Mouse (Mus musculus) midbrain, embryonic 16.5 days (tissue): ENCODE measurements around the gene Slc25a44. TPM values are rescaled to one million over a fixed set of nuclear protein-coding genes. Genes with fewer than 3 reads are reported as not detected.

Experiments
- microRNA-seq: library from miRNA; unstranded; fragments of <30 nt; microRNA quantifications from one replicate; pipeline ENCODE4, GENCODE M21; 2017
- polyA plus RNA-seq: library from polyadenylated mRNA; unstranded; fragments of >200 nt; fragmentation: Nextera tagmentation; extraction: Ambion mirVana; gene quantifications from 2 replicates; pipeline ENCODE4 v1.2.1, GENCODE M21; 2015

Slc25a44 gene
- polyA plus RNA-seq, 1 experiment from 2014 or later: 39.3 TPM

Small RNAs within 50 kb of the gene (microRNA-seq; reads per million reads assigned to microRNA genes)
- not detected for gene Mir7011

Other genes with a start within 250 kb of the Slc25a44 start
- gene Rhbg, start 170.4 kb downstream of the Slc25a44 start, polyA plus RNA-seq: 0.18 and 0.21 TPM in 2 replicates
- 0.16 TPM in 1 of 2 replicates, not detected in the other for gene Gm38392, start 137.9 kb downstream of the Slc25a44 start, polyA plus RNA-seq
- 7.3 and 7.5 TPM in 2 replicates for gene Tsacc, start 128.1 kb downstream of the Slc25a44 start, polyA plus RNA-seq
- 419 and 444 TPM in 2 replicates for gene Cct3, start 128.0 kb downstream of the Slc25a44 start, polyA plus RNA-seq
- 91.3 and 107 TPM in 2 replicates for gene Glmp, start 100.1 kb downstream of the Slc25a44 start, polyA plus RNA-seq
- gene Tmem79, start 89.0 kb downstream of the Slc25a44 start, polyA plus RNA-seq: 1.0 and 1.2 TPM in 2 replicates
- gene Smg5, start 88.9 kb downstream of the Slc25a44 start, polyA plus RNA-seq: 61.4 and 65.7 TPM in 2 replicates
- 1.2 and 1.9 TPM in 2 replicates for gene Paqr6, start 60.6 kb downstream of the Slc25a44 start, polyA plus RNA-seq
- gene Bglap3, start 52.4 kb downstream of the Slc25a44 start, polyA plus RNA-seq: not detected in 2 replicates
- gene Bglap2, start 46.4 kb downstream of the Slc25a44 start, polyA plus RNA-seq: 1.3 TPM in 1 of 2 replicates, not detected in the other
- gene Bglap, start 40.7 kb downstream of the Slc25a44 start, polyA plus RNA-seq: 0.88 TPM in 1 of 2 replicates, not detected in the other
- 18.3 and 19.2 TPM in 2 replicates for gene Pmf1, start 14.8 kb downstream of the Slc25a44 start, polyA plus RNA-seq
- gene Sema4a, start 36.0 kb upstream of the Slc25a44 start, polyA plus RNA-seq: 42.5 and 44.0 TPM in 2 replicates
- gene Lmna, start 84.8 kb upstream of the Slc25a44 start, polyA plus RNA-seq: 51.0 and 59.7 TPM in 2 replicates
- gene Mex3a, start 107.3 kb upstream of the Slc25a44 start, polyA plus RNA-seq: 28.6 and 33.0 TPM in 2 replicates
- 0.69 TPM in 1 of 2 replicates, not detected in the other for gene Rab25, start 123.2 kb upstream of the Slc25a44 start, polyA plus RNA-seq
- gene Lamtor2, start 127.9 kb upstream of the Slc25a44 start, polyA plus RNA-seq: 181 and 193 TPM in 2 replicates
- gene Ubqln4, start 128.6 kb upstream of the Slc25a44 start, polyA plus RNA-seq: 39.8 and 41.3 TPM in 2 replicates
- 127 and 144 TPM in 2 replicates for gene Ssr2, start 150.7 kb upstream of the Slc25a44 start, polyA plus RNA-seq
- 104 and 131 TPM in 2 replicates for gene Arhgef2, start 180.8 kb upstream of the Slc25a44 start, polyA plus RNA-seq
- not detected in 2 replicates for gene Rxfp4, start 228.0 kb upstream of the Slc25a44 start, polyA plus RNA-seq